Mouse (Mus musculus) limb, embryonic 15.5 days (tissue): ENCODE data around the gene Psmb3. TPM values are rescaled to one million over a fixed set of nuclear protein-coding genes. Genes with fewer than 3 reads are reported as not detected.

Experiments
- ATAC-seq: fragments of 200-750 bp; cut with Nextera tagmentation; 2 replicates; pipeline ENCODE4 v1.8.0; 2017; ENCODE audit warnings: low read depth, moderate TSS enrichment; ENCODE audit not compliant: insufficient number of reproducible peaks, low FRiP score, low TSS enrichment
- H3K27ac ChIP-seq: fragments of 300-500 bp; sonication (generic); 2 replicates; pipeline ENCODE4 v1.5.1; 2015; ENCODE audit warnings: moderate library complexity, mild to moderate bottlenecking, inconsistent platforms
- H3K27me3 ChIP-seq: fragments of 300-500 bp; sonication (generic); 2 replicates; pipeline ENCODE4 v1.6.1; 2015; ENCODE audit warnings: inconsistent platforms
- H3K36me3 ChIP-seq: fragments of 300-500 bp; sonication (generic); 2 replicates; pipeline ENCODE4 v1.6.1; 2015; ENCODE audit warnings: inconsistent platforms
- H3K4me1 ChIP-seq: fragments of 300-500 bp; sonication (generic); 2 replicates; pipeline ENCODE4 v1.6.1; 2015; ENCODE audit warnings: inconsistent platforms
- H3K4me2 ChIP-seq: fragments of 300-500 bp; sonication (generic); 2 replicates; pipeline ENCODE4 v1.6.1; 2015; ENCODE audit warnings: mild to moderate bottlenecking, inconsistent platforms
- H3K4me3 ChIP-seq: fragments of 300-500 bp; sonication (generic); 2 replicates; pipeline ENCODE4 v1.5.1; 2015; ENCODE audit warnings: mild to moderate bottlenecking, inconsistent platforms
- H3K9ac ChIP-seq: fragments of 300-500 bp; sonication (generic); 2 replicates; pipeline ENCODE4 v1.6.1; 2015; ENCODE audit warnings: inconsistent platforms
- H3K9me3 ChIP-seq: fragments of 300-500 bp; sonication (generic); 2 replicates; pipeline ENCODE4 v1.6.1; 2016; ENCODE audit warnings: inconsistent platforms
- WGBS: fragments of 180-500 bp; shearing (Covaris S2); methylation state at CpG from one replicate; pipeline ENCODE4 v1.1.7; 2015; 5-methylcytosine and 5-hydroxymethylcytosine counted together
- polyA plus RNA-seq: library from polyadenylated mRNA; unstranded; fragments of >200 nt; fragmentation: Nextera tagmentation; extraction: Ambion mirVana; gene quantifications from 2 replicates; pipeline ENCODE4 v1.2.1, GENCODE M21; 2015

Gene Psmb3
- polyA plus RNA-seq, 1 experiment from 2014 or later, result 414 TPM

- Histone ChIP-seq H3K4me2 (no peak overlapping the region), H3K36me3 (peaks cover 91% of the 10 kb centered on the region), H3K27ac (no peak overlapping the region), H3K9ac (peak overlapping the region; percentile 17; the same call in 1 of the 2 replicates), H3K4me3 (no peak overlapping the region), H3K9me3 (no peaks in the 10 kb centered on the region), H3K27me3 (no peaks in the 10 kb centered on the region), H3K4me1 (peaks cover 30% of the 10 kb centered on the region)
- 30% methylated on average over 6 of the region's 6 CpGs for WGBS
- no peak for ATAC-seq
Measured at GRCm38 (mm10) chr11:97669829-97670228, 33.4 kb upstream of the Psmb3 start.

- Histone ChIP-seq H3K4me1 (peaks cover 23% of the 10 kb centered on the region), H3K9me3 (no peaks in the 10 kb centered on the region), H3K4me3 (no peak overlapping the region), H3K9ac (no peak overlapping the region), H3K4me2 (no peak overlapping the region), H3K36me3 (peaks cover 95% of the 10 kb centered on the region), H3K27me3 (no peaks in the 10 kb centered on the region), H3K27ac (0 out of 2 replicates have a peak overlapping the region, but pooled peaks have one; percentile 14)
- no peak for ATAC-seq
- 75% methylated on average over 13 of the region's 13 CpGs for WGBS
Measured at GRCm38 (mm10) chr11:97670234-97671176, 32.7 kb upstream of the Psmb3 start.

- WGBS, result 50% methylated on average over 2 of the region's 2 CpGs
- Histone ChIP-seq H3K36me3 (peaks cover 95% of the 10 kb centered on the region), H3K27ac (0 out of 2 replicates have a peak overlapping the region, but pooled peaks have one; percentile 14)
Measured at GRCm38 (mm10) chr11:97671177-97671527, 32.0 kb upstream of the Psmb3 start.

GRCm38 (mm10) chr11:97673148-97673547, 30.1 kb upstream of the Psmb3 start:
- WGBS, result 87% methylated on average over 11 of the region's 11 CpGs
- Histone ChIP-seq H3K27me3 (no peaks in the 10 kb centered on the region), H3K4me2 (no peak overlapping the region)

More at GRCm38 (mm10) chr11:97671177-97671527, 32.0 kb upstream of the Psmb3 start:
- Histone ChIP-seq H3K27me3 (no peaks in the 10 kb centered on the region), H3K9ac (no peak overlapping the region), H3K9me3 (no peaks in the 10 kb centered on the region), H3K4me1 (peaks cover 21% of the 10 kb centered on the region), H3K4me3 (no peak overlapping the region), H3K4me2 (no peak overlapping the region)
- ATAC-seq, result no peak

GRCm38 (mm10) chr11:97676050-97676754, 27.0 kb upstream of the Psmb3 start:
- 89% methylated on average over 13 of the region's 15 CpGs for WGBS
- no peak for ATAC-seq
- H3K9ac ChIP-seq, result no peak overlapping the region

More at GRCm38 (mm10) chr11:97673148-97673547, 30.1 kb upstream of the Psmb3 start:
- Histone ChIP-seq H3K27ac (no peak overlapping the region), H3K9ac (no peak overlapping the region), H3K9me3 (no peaks in the 10 kb centered on the region), H3K36me3 (peaks cover 99% of the 10 kb centered on the region), H3K4me1 (peaks cover 21% of the 10 kb centered on the region), H3K4me3 (no peak overlapping the region)
- ATAC-seq, result no peak

GRCm38 (mm10) chr11:97677381-97677780, 25.8 kb upstream of the Psmb3 start:
- Histone ChIP-seq H3K9ac (no peak overlapping the region), H3K4me3 (no peak overlapping the region), H3K4me2 (no peak overlapping the region), H3K36me3 (peaks cover 95% of the 10 kb centered on the region), H3K27ac (no peak overlapping the region), H3K9me3 (no peaks in the 10 kb centered on the region), H3K4me1 (peaks cover 3% of the 10 kb centered on the region; the same call in 1 of the 2 replicates), H3K27me3 (no peaks in the 10 kb centered on the region)
- WGBS, result 49% methylated on average over 15 of the region's 15 CpGs
- no peak for ATAC-seq

More at GRCm38 (mm10) chr11:97676050-97676754, 27.0 kb upstream of the Psmb3 start:
- Histone ChIP-seq H3K4me3 (no peak overlapping the region), H3K9me3 (no peaks in the 10 kb centered on the region), H3K27me3 (no peaks in the 10 kb centered on the region), H3K36me3 (peaks cover 96% of the 10 kb centered on the region), H3K4me2 (no peak overlapping the region), H3K4me1 (peaks cover 3% of the 10 kb centered on the region; the same call in 1 of the 2 replicates), H3K27ac (no peak overlapping the region)

GRCm38 (mm10) chr11:97677842-97678241, 25.4 kb upstream of the Psmb3 start:
- no peak for ATAC-seq
- Histone ChIP-seq H3K27ac (no peak overlapping the region), H3K36me3 (peaks cover 94% of the 10 kb centered on the region), H3K4me2 (no peak overlapping the region), H3K9ac (no peak overlapping the region), H3K9me3 (no peaks in the 10 kb centered on the region), H3K4me3 (no peak overlapping the region), H3K27me3 (no peaks in the 10 kb centered on the region), H3K4me1 (peaks cover 3% of the 10 kb centered on the region; the same call in 1 of the 2 replicates)
- 70% methylated on average over 8 of the region's 8 CpGs for WGBS

GRCm38 (mm10) chr11:97678301-97678700, 24.9 kb upstream of the Psmb3 start:
- Histone ChIP-seq H3K27ac (no peak overlapping the region), H3K9me3 (no peaks in the 10 kb centered on the region), H3K4me1 (peaks cover 3% of the 10 kb centered on the region; the same call in 1 of the 2 replicates), H3K4me3 (no peak overlapping the region), H3K27me3 (no peaks in the 10 kb centered on the region), H3K9ac (no peak overlapping the region), H3K4me2 (no peak overlapping the region), H3K36me3 (peaks cover 89% of the 10 kb centered on the region)
- no peak for ATAC-seq
- WGBS, result 83% methylated on average over 15 of the region's 15 CpGs

- WGBS, result 81% methylated on average over 12 of the region's 12 CpGs
- peaks cover 71% of the 10 kb centered on the region for H3K36me3 ChIP-seq
- ATAC-seq, result no peak
- H3K4me2 ChIP-seq, result no peak overlapping the region
- H3K9ac ChIP-seq, result no peak overlapping the region
- H3K9me3 ChIP-seq, result no peaks in the 10 kb centered on the region
- H3K4me3 ChIP-seq, result no peak overlapping the region
- no peaks in the 10 kb centered on the region for H3K27me3 ChIP-seq
- H3K27ac ChIP-seq, result peak overlapping the region; percentile 27; the same call in 1 of the 2 replicates
- peaks cover 3% of the 10 kb centered on the region; the same call in 1 of the 2 replicates for H3K4me1 ChIP-seq
Measured at GRCm38 (mm10) chr11:97680430-97680829, 22.8 kb upstream of the Psmb3 start.

- no peak for ATAC-seq
- Histone ChIP-seq H3K9me3 (no peaks in the 10 kb centered on the region), H3K27ac (no peak overlapping the region), H3K4me2 (no peak overlapping the region), H3K27me3 (no peaks in the 10 kb centered on the region), H3K4me3 (no peak overlapping the region), H3K36me3 (peaks cover 50% of the 10 kb centered on the region), H3K9ac (no peak overlapping the region), H3K4me1 (peaks cover 19% of the 10 kb centered on the region)
- 72% methylated on average over 6 of the region's 6 CpGs for WGBS
Measured at GRCm38 (mm10) chr11:97682504-97683055, 20.6 kb upstream of the Psmb3 start.

- no peak overlapping the region for H3K4me2 ChIP-seq
- H3K4me3 ChIP-seq, result no peak overlapping the region
- no peak for ATAC-seq
- no peaks in the 10 kb centered on the region for H3K27me3 ChIP-seq
- H3K9ac ChIP-seq, result no peak overlapping the region
- H3K9me3 ChIP-seq, result no peaks in the 10 kb centered on the region
- H3K36me3 ChIP-seq, result peaks cover 43% of the 10 kb centered on the region
- no peak overlapping the region for H3K27ac ChIP-seq
- peaks cover 19% of the 10 kb centered on the region for H3K4me1 ChIP-seq
- WGBS, result 81% methylated on average over 6 of the region's 6 CpGs
Measured at GRCm38 (mm10) chr11:97684063-97684680, 19.0 kb upstream of the Psmb3 start.
